Mouse (Mus musculus) megakaryocyte, adult 5-6 weeks (primary cell): ENCODE results near the gene Selenos. TPM values are rescaled to one million over a fixed set of nuclear protein-coding genes. Genes with fewer than 3 reads are reported as not detected.

Experiments used
- ATAC-seq: 2 replicates; pipeline ENCODE4 v1.8.0; 2016; ENCODE audit warnings: mild to moderate bottlenecking, inconsistent platforms; ENCODE audit not compliant: poor library complexity, severe bottlenecking
- total RNA-seq, 2 experiments: library from RNA; stranded (forward) in 1 of 2; stranded (reverse) in 1 of 2; fragments of 153-499, 151-499 nt in 1 of 2; fragments of 221-1000, 200-1000 nt in 1 of 2; gene quantifications; 2 replicates each; pipeline versions ENCODE4 v1.2.3 to v1.2.4; 2015 to 2017

Gene Selenos
- total RNA-seq, 2 experiments from 2014 or later: 84.5 to 122 TPM

- no peak for ATAC-seq
These were observed 37.5 kb downstream of the Selenos start for GRCm38 (mm10) chr7:66116906-66117482.

- 0 out of 2 replicates have a peak, but pooled peaks have one; percentile 2 for ATAC-seq
These were observed 38.6 kb downstream of the Selenos start for GRCm38 (mm10) chr7:66118046-66118445.

- peak; percentile 60 for ATAC-seq
These were observed 39.3 kb downstream of the Selenos start for GRCm38 (mm10) chr7:66118796-66119195.

GRCm38 (mm10) chr7:66120139-66120538, 40.7 kb downstream of the Selenos start:
- ATAC-seq: no peak

GRCm38 (mm10) chr7:66120702-66121396, 41.4 kb downstream of the Selenos start:
- ATAC-seq: peak; percentile 44; the same call in 1 of the 2 replicates

- ATAC-seq: peak; percentile 73
These were observed 45.1 kb downstream of the Selenos start for GRCm38 (mm10) chr7:66124551-66124968.

- peak; percentile 83 for ATAC-seq
These were observed 45.9 kb downstream of the Selenos start for GRCm38 (mm10) chr7:66125368-66125767.

GRCm38 (mm10) chr7:66127951-66128645, 48.6 kb downstream of the Selenos start:
- no peak for ATAC-seq

- no peak for ATAC-seq
These were observed 49.4 kb downstream of the Selenos start for GRCm38 (mm10) chr7:66128857-66129256.

GRCm38 (mm10) chr7:66130296-66130695, 50.8 kb downstream of the Selenos start:
- no peak for ATAC-seq

- ATAC-seq: no peak
These were observed 52.5 kb downstream of the Selenos start for GRCm38 (mm10) chr7:66131776-66132421.

GRCm38 (mm10) chr7:66134154-66134553, 54.7 kb downstream of the Selenos start:
- peak; percentile 61 for ATAC-seq

GRCm38 (mm10) chr7:66135644-66136043, 56.2 kb downstream of the Selenos start:
- peak; percentile 76 for ATAC-seq

- no peak for ATAC-seq
These were observed 56.7 kb downstream of the Selenos start for GRCm38 (mm10) chr7:66136187-66136586.

GRCm38 (mm10) chr7:66137309-66137708, 57.9 kb downstream of the Selenos start:
- ATAC-seq: no peak

- no peak for ATAC-seq
These were observed 58.9 kb downstream of the Selenos start for GRCm38 (mm10) chr7:66138301-66138700.

- no peak for ATAC-seq
These were observed 59.4 kb downstream of the Selenos start for GRCm38 (mm10) chr7:66138878-66139277.
